Mouse (Mus musculus): ENCODE data around the gene Tapbp. TPM values are rescaled to one million over a fixed set of nuclear protein-coding genes. Genes with fewer than 3 reads are reported as not detected.
"Not testable (repeated sequence)": the region's sequence is repeated elsewhere in the genome, so short reads cannot be mapped to it uniquely, and the experiment has no call there.

Tapbp gene
- total RNA-seq (2015; ENCODE audit: low replicate concordance) (30.7 and 30.9 TPM in 2 replicates), total RNA-seq (2017; ENCODE audit: low replicate concordance) (34.3 and 39.6 TPM in 2 replicates)

- ATAC-seq (replicated peaks; ENCODE audit: low FRiP score, poor library complexity, severe bottlenecking) = peak; percentile 70
Measured at GRCm38 (mm10) chr17:33915671-33916250, at the start of gene Tapbp, which contains the start of gene Zbtb22. TSS of gene Tapbp (plus strand) at chr17:33915899. TSS of gene Zbtb22 (plus strand) at chr17:33915904.

DNA sequence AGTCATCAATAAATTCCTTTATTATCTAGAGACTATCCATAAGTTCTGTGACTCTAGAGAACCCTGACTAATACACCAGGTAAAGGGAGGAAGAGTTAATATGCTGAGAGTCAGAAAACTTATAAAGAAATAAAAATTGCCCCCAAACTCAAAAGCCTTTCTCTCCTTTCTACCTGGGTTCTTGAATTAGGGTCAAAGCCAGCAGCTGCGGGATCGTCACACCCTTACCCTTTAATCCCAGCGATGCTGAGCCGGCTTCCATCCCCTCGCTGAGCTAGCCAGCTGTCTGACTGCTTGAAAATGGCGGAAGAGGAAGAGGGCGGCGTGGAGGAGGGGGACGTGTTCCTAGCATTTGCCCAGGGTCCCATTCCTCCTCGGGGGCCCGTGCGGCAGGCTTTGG is 42.2 kb upstream of the Tapbp start, which contains the start of gene Gm7029:
Gene Gm7029, plus strand, starts transcription at position 301 of the 400 bp plus-strand sequence.
- not testable (repeated sequence) for ATAC-seq (replicated peaks; ENCODE audit: low FRiP score, poor library complexity, severe bottlenecking)

DNA sequence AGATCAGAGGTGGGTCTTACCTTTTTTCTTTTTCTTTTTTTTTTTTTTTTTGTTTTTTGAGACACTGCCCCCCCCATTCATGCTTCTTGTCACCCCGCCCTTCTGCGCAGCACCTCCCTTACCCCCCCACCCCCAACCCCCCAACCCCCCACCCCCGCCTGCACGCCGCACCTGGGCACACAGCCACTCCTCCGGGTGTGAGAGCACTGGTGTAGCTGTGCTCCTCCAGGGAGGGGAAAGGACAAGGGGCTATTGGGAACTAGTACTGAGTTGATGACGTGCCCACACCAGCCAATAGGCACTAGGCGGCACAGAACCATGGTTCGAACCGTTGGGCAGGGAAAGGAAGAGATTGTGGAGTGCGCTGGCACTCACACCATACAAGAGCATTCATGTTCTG is 41.3 kb upstream of the Tapbp start:
- no peak for ATAC-seq (replicated peaks; ENCODE audit: low FRiP score, poor library complexity, severe bottlenecking)

GRCm38 (mm10) chr17:33875797-33876196 is 39.9 kb upstream of the Tapbp start:
- ATAC-seq (replicated peaks; ENCODE audit: low FRiP score, poor library complexity, severe bottlenecking) = not testable (repeated sequence)

GRCm38 (mm10) chr17:33884320-33884719 is 31.4 kb upstream of the Tapbp start:
- 0 out of 2 replicates have a peak, but pooled peaks have one; percentile 19 for ATAC-seq (replicated peaks; ENCODE audit: low FRiP score, poor library complexity, severe bottlenecking)

GRCm38 (mm10) chr17:33887802-33888201 is 27.9 kb upstream of the Tapbp start:
- not testable (repeated sequence) for ATAC-seq (replicated peaks; ENCODE audit: low FRiP score, poor library complexity, severe bottlenecking)

DNA sequence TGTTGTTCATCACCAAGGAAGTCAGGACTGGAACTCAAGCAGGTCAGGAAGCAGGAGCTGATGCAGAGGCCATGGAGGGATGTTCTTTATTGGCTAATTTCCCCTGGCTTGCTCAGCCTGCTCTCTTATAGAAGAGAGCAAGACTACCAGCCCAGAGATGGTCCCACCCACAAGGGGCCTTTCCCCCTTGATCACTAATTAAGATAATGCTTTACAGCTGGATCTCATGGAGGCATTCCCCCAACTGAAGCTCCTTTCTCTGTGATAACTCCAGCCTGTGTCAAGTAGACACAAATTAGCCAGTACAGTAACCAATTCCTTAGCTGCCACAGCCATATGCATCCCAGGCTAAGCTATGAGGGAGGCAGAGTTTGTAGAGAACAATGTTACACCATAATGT is 27.5 kb upstream of the Tapbp start:
- ATAC-seq (replicated peaks; ENCODE audit: low FRiP score, poor library complexity, severe bottlenecking) = not testable (repeated sequence)

DNA sequence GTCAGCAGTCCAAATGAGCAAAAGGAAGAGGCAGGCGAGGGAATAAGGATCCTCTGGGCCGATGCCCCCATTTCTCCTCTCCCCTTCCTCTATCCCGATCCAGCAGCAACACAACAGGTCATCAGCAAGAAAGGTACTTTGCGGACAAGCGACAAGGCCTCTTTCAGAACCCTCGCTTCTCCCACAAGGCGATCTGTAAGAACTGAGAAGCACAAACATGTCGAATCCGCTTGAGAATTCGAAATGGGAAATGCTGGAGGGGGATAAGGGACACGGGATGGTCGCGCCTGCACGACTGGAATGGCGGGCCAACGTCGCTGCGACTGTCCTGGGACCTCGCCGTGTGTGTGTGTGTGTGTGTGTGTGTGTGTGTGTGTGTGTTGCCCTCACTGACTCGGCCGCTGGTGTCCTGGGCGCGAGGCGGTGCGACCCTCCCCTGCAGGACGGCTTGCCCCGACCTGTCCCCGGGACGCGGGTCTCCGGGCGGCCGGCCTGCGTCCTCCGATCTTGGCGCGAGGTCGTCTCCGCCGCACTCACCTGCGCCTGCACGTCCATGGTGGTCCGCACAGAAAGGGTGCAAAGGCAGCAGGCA is 25.7 kb upstream of the Tapbp start:
- not testable (repeated sequence) for ATAC-seq (replicated peaks; ENCODE audit: low FRiP score, poor library complexity, severe bottlenecking)

DNA sequence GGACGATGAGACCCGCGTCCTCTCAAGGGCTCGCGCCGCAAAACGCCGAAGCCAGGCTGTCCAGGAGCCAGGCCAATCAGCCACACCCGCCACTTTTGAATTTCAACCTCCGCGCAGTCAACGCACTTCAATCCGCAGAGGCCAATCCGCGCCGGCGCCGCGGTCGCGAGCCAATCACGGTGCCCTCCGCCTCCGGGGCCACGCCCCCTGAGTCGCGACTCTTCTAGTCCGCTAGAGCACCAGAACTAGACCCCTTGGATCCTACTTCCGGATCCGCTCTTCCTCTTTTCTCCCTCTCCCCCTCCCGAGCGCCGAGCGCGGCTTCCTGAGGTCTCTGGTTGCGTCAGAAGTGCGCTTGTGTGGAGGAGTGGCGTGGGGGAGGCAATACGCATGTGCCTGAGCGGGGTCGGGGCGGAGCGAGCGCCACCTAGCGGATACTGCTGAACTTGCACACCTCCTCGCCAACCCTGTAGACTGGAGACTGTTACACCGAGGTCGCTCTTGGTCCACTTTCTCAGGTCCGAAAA is 25.1 kb upstream of the Tapbp start, which contains the start of gene Kifc1:
Gene Kifc1, minus strand, starts transcription at position 129 of the 527 bp plus-strand sequence.
- ATAC-seq (replicated peaks; ENCODE audit: low FRiP score, poor library complexity, severe bottlenecking) = peak; percentile 95

DNA sequence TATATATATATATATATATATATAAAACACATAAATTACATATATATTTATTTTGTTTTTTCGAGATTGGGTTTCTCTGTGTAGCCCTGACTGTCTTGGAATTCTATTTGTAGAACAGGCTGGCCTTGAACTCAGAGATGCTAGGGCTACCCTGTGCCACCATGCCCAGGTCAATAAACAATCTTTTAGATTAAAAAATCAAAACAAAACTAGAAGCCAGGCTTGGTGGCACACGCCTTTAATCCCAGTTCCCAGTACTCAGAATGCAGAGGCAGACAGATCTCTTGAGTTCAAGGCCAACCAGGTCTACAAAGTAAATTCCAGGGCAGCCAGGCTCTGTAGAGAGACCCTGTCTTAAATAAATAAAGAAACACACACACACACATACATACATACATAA is 24.3 kb upstream of the Tapbp start:
- ATAC-seq (replicated peaks; ENCODE audit: low FRiP score, poor library complexity, severe bottlenecking) = no peak

- not testable (repeated sequence) for ATAC-seq (replicated peaks; ENCODE audit: low FRiP score, poor library complexity, severe bottlenecking)
Measured at GRCm38 (mm10) chr17:33891892-33892291, 23.8 kb upstream of the Tapbp start.

DNA sequence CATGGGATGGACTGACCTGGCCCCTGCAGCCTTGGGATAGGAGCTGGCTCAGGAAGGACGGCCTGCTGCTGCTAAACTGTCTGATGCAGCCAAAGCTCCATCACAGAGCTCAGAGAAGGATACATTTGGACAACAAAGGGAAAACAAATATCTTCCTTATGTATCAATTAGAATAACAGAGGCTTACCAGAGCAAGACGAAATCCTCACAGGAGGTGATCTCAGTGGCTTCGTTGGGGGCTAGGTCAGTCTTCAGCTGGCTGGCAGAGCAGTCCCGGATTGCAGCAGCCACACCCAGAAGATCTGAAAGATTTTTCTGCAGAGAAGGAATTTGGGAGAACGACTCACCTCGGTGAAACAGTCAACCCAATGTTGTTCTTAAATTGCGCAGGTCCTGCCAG is 23.3 kb upstream of the Tapbp start:
- no peak for ATAC-seq (replicated peaks; ENCODE audit: low FRiP score, poor library complexity, severe bottlenecking)

GRCm38 (mm10) chr17:33893011-33893410 is 22.7 kb upstream of the Tapbp start:
- not testable (repeated sequence) for ATAC-seq (replicated peaks; ENCODE audit: low FRiP score, poor library complexity, severe bottlenecking)

DNA sequence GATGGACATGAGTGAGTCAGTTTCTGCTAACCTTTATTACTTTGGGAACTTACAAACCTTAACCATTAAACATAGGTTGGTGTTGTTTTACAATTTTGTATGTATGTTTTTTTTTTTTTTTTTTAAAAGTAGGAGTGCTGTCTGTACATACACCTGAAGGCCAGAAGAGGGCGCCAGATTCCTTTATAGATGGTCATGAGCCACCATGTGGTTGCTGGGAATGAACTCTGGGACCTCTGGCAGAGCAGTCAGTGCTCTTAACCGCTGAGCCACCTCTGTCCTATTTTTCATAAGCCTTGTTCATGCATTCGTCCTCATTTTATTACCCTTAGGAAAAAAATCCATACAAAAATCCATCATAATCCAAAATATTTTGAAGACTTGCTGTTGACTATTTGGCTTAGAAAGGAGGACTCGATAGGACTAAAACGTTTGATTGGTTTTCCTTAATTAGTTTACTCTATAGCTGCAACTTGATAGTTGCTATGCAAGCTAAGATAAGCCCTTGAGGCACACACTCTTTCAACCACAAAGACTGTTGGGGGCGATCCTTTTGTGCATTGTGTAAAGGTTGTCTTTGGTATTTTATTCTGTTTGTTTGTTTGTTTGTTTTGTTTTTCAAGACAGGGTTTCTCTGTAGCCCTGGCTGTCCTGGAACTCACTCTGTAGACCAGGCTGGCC is 18.4 kb upstream of the Tapbp start:
- ATAC-seq (replicated peaks; ENCODE audit: low FRiP score, poor library complexity, severe bottlenecking) = 0 out of 2 replicates have a peak, but pooled peaks have one; percentile 45

GRCm38 (mm10) chr17:33898193-33898592 is 17.5 kb upstream of the Tapbp start:
- not testable (repeated sequence) for ATAC-seq (replicated peaks; ENCODE audit: low FRiP score, poor library complexity, severe bottlenecking)

- peak; percentile 91 for ATAC-seq (replicated peaks; ENCODE audit: low FRiP score, poor library complexity, severe bottlenecking)
Measured at GRCm38 (mm10) chr17:33899642-33900041, 16.1 kb upstream of the Tapbp start.

DNA sequence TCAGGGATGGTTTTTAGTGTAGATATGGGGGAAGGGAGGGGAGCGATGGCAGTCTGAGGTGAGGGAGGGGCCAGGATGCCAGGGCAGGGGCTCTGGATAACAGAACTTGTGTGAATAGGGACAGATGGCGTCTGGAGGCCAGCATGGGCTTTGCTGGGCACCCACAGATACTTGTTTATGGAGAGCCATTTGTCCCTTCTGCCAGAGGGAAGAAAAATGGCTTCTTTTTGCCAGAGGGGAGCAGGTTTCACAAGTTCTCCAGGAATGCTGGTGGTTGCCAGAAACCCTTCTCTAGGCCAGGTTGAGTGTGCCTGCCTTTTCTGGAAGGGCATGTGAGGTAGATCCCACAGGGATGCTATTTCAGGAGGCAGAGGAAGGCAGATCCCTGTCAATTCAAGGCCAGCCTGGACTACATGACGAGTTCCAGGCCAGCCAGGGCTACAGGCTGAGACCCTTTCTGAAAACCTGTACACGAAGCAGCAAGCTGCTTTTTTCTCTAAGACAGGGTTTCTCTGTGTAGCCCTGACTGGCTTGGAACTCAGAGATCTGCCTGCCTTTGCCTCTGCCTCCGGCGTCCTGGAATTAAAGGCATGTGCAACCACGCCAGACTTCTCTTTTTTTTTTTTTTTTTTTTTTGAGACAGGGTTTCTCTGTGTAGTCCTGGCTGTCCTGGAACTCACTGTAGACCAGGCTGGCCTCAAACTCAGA is 15.3 kb upstream of the Tapbp start:
- no peak; the same call in 1 of the 2 replicates for ATAC-seq (replicated peaks; ENCODE audit: low FRiP score, poor library complexity, severe bottlenecking)

DNA sequence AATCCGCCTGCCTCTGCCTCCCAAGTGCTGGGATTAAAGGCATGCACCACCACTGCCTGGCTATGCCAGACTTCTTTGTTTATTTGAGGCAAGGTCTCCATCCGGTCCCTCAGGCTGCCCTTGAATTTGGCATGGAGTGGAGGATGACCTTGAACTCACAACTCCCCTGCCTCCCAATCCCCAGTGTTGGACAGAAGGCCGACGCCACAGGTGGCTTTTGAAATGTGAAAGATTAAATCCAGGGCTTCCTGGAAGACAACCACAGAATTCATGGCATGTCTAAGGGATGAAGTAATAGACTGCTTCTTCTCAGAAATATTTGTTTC is 14.7 kb upstream of the Tapbp start:
- no peak for ATAC-seq (replicated peaks; ENCODE audit: low FRiP score, poor library complexity, severe bottlenecking)

- ATAC-seq (replicated peaks; ENCODE audit: low FRiP score, poor library complexity, severe bottlenecking) = no peak
Measured at GRCm38 (mm10) chr17:33901653-33902052, 14.0 kb upstream of the Tapbp start.

- no peak for ATAC-seq (replicated peaks; ENCODE audit: low FRiP score, poor library complexity, severe bottlenecking)
Measured at GRCm38 (mm10) chr17:33902079-33902478, 13.6 kb upstream of the Tapbp start.
